Mouse (Mus musculus) forebrain, embryonic 14.5 days (tissue): ENCODE measurements at regions not wholly inside any gene's neighbourhood (a gene's known extent, or its start where the extent isn't known, plus 50 kb on each side); places are given as distances from the start of the nearest gene placed in this dataset.

Experiments
- ATAC-seq: fragments of 200-750 bp; cut with Nextera tagmentation; 2 replicates; pipeline ENCODE4 v1.8.0; 2017; ENCODE audit warnings: mild to moderate bottlenecking, moderate library complexity
- DNase-seq: peaks from one replicate; pipeline ENCODE4 v3.0.0-alpha.2; 2015; ENCODE audit warnings: low spot score
- H3K27ac ChIP-seq: fragments of 300-500 bp; sonication (generic); 2 replicates; pipeline ENCODE4 v1.5.1; 2014; ENCODE audit warnings: low read depth, mild to moderate bottlenecking, control low read depth, low read length, moderate library complexity
- H3K27me3 ChIP-seq: fragments of 300-500 bp; sonication (generic); replicated peaks from 2 replicates; pipeline ENCODE4 v1.6.1; 2014; ENCODE audit warnings: low read length, control low read depth, mixed read lengths; ENCODE audit not compliant: control insufficient read depth, insufficient read depth
- H3K36me3 ChIP-seq: fragments of 300-500 bp; sonication (generic); 2 replicates; pipeline ENCODE4 v1.6.1; 2014; ENCODE audit warnings: low read length, control low read depth; ENCODE audit not compliant: control insufficient read depth, insufficient read depth
- H3K4me1 ChIP-seq: fragments of 300-500 bp; sonication (generic); 2 replicates; pipeline ENCODE4 v1.6.1; 2014; ENCODE audit warnings: antibody characterized with exemption, low read length, control low read depth; ENCODE audit not compliant: control insufficient read depth, insufficient read depth
- H3K4me2 ChIP-seq: fragments of 300-500 bp; sonication (generic); 2 replicates; pipeline ENCODE4 v1.6.1; 2014; ENCODE audit warnings: mild to moderate bottlenecking, control low read depth, low read length
- H3K4me3 ChIP-seq: fragments of 300-500 bp; sonication (generic); 2 replicates; pipeline ENCODE4 v1.5.1; 2014; ENCODE audit warnings: low read depth, low read length, control low read depth
- H3K9ac ChIP-seq: fragments of 300-500 bp; sonication (generic); 2 replicates; pipeline ENCODE4 v1.6.1; 2014; ENCODE audit warnings: mild to moderate bottlenecking, low read length, control low read depth, moderate library complexity
- H3K9me3 ChIP-seq: fragments of 300-500 bp; sonication (generic); replicated peaks from 2 replicates; pipeline ENCODE4 v1.6.1; 2016; ENCODE audit warnings: low read length, control low read depth, mixed read lengths; ENCODE audit not compliant: control insufficient read depth
- WGBS: fragments of 180-500 bp; shearing (Covaris S2); extraction: QIAGEN DNeasy Blood & Tissue Kit; methylation state at CpG from one replicate; pipeline ENCODE4 v1.1.7; 2014; 5-methylcytosine and 5-hydroxymethylcytosine counted together

GRCm38 (mm10) chr10:126793136-126793535 lies 108.0 kb downstream of the Atp23 start:
- H3K9ac ChIP-seq: no peak overlapping the region
- WGBS: 44% methylated on average over 3 of the region's 3 CpGs
- no peaks in the 10 kb centered on the region for H3K4me1 ChIP-seq
- no peaks in the 10 kb centered on the region for H3K9me3 ChIP-seq
- DNase-seq (no peak), ATAC-seq (no peak)
- H3K27me3 ChIP-seq: no peaks in the 10 kb centered on the region
- no peak overlapping the region for H3K4me3 ChIP-seq
- H3K4me2 ChIP-seq: no peak overlapping the region
- no peaks in the 10 kb centered on the region for H3K36me3 ChIP-seq
- H3K27ac ChIP-seq: no peak overlapping the region

- Histone ChIP-seq H3K4me3 (no peak overlapping the region), H3K4me1 (no peaks in the 10 kb centered on the region), H3K4me2 (no peak overlapping the region), H3K27ac (no peak overlapping the region), H3K27me3 (no peaks in the 10 kb centered on the region), H3K9ac (no peak overlapping the region), H3K36me3 (no peaks in the 10 kb centered on the region), H3K9me3 (no peaks in the 10 kb centered on the region)
- ATAC-seq: 0 out of 2 replicates have a peak, but pooled peaks have one; percentile 18
- WGBS: 30% methylated on average over 10 of the region's 10 CpGs
- DNase-seq: peak; percentile 18
Measured at GRCm38 (mm10) chr10:126792371-126792835, 108.8 kb downstream of the Atp23 start.

DNA sequence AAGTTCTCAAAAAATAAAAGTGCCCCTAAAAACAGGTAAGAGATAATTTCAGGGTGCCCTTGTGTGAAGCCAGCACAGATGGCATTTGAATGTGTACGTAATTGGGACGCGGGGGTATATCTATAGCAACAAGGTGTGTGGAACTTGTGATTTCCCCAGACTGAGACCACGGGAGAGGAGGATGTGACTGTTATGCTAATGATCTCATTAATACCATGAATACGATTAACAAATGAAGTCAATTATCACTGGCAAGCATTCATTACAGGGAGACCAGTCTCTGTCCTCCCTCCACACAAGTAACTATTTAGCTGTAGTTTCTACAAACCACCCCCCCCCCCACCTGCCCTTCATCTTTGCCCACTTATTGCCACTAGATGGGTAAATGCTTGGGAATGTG lies 112.9 kb downstream of the Atp23 start:
- no peaks in the 10 kb centered on the region for H3K9me3 ChIP-seq
- H3K27ac ChIP-seq: no peak overlapping the region
- no peak overlapping the region for H3K4me2 ChIP-seq
- 43% methylated on average over 5 of the region's 5 CpGs for WGBS
- DNase-seq (peak; percentile 43), ATAC-seq (peak; percentile 32; the same call in 1 of the 2 replicates)
- no peaks in the 10 kb centered on the region for H3K27me3 ChIP-seq
- no peaks in the 10 kb centered on the region for H3K36me3 ChIP-seq
- no peak overlapping the region for H3K4me3 ChIP-seq
- H3K9ac ChIP-seq: no peak overlapping the region
- no peaks in the 10 kb centered on the region for H3K4me1 ChIP-seq

DNA sequence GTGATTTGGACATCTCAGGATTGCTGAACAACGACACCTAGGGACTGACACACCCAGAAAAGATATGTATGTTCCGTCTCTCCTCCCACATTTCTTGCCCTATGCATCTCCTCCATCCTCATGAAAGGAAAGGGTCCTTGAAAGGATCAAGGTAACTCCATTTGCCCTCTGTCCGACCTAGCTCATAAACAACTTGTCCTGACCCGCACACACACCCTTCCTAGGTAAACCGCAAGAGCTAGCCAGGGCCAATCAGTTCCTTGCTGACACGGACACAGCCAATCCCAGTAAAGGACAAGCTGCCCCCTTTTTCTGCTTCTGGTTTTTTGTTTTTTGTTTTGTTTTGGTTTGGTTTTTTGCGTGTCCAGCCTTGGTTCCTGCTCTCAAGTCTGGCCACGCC lies 118.0 kb downstream of the Atp23 start:
- Histone ChIP-seq H3K4me1 (no peaks in the 10 kb centered on the region), H3K27me3 (no peaks in the 10 kb centered on the region), H3K36me3 (no peaks in the 10 kb centered on the region), H3K4me2 (no peak overlapping the region), H3K9me3 (no peaks in the 10 kb centered on the region), H3K4me3 (no peak overlapping the region), H3K9ac (no peak overlapping the region), H3K27ac (no peak overlapping the region)
- DNase-seq: no peak
- 91% methylated on average over 8 of the region's 8 CpGs for WGBS
- no peak for ATAC-seq

GRCm38 (mm10) chr10:126776603-126777002 lies 124.6 kb downstream of the Atp23 start:
- no peak overlapping the region for H3K4me2 ChIP-seq
- DNase-seq: no peak
- no peak overlapping the region for H3K9ac ChIP-seq
- H3K4me3 ChIP-seq: no peak overlapping the region
- ATAC-seq: no peak
- H3K4me1 ChIP-seq: no peaks in the 10 kb centered on the region
- H3K27ac ChIP-seq: no peak overlapping the region
- WGBS: 87% methylated on average over 3 of the region's 3 CpGs
- no peaks in the 10 kb centered on the region for H3K36me3 ChIP-seq
- no peaks in the 10 kb centered on the region for H3K9me3 ChIP-seq
- no peaks in the 10 kb centered on the region for H3K27me3 ChIP-seq

DNA sequence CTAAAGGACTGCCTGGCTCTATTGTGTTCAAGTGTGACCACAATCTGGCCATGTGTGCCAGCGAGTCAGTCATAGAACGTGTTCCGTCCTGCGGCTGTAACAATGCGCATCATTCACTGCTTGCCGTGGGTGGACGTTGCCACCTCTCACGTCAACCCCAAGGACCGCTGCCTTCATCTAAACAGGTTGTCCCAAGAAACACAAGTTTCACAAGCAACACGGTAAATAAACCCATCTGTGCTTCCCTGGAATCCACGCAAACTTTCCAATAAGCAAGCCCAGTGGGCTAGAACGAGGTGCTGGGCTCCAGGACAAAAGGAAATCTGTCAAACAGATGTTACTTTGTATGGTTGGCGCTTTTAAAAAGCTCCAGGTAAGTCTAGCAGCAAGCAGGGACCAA lies 125.2 kb downstream of the Atp23 start:
- no peaks in the 10 kb centered on the region for H3K36me3 ChIP-seq
- H3K4me1 ChIP-seq: no peaks in the 10 kb centered on the region
- no peak overlapping the region for H3K4me3 ChIP-seq
- no peak overlapping the region for H3K27ac ChIP-seq
- ATAC-seq (peak; percentile 48; the same call in 1 of the 2 replicates), DNase-seq (peak; percentile 36)
- H3K4me2 ChIP-seq: no peak overlapping the region
- H3K9me3 ChIP-seq: no peaks in the 10 kb centered on the region
- WGBS: 65% methylated on average over 13 of the region's 13 CpGs
- no peak overlapping the region for H3K9ac ChIP-seq
- H3K27me3 ChIP-seq: no peaks in the 10 kb centered on the region

- no peak for ATAC-seq
- Histone ChIP-seq H3K9me3 (no peaks in the 10 kb centered on the region), H3K4me2 (no peak overlapping the region), H3K9ac (no peak overlapping the region), H3K27ac (no peak overlapping the region), H3K4me3 (no peak overlapping the region), H3K27me3 (no peaks in the 10 kb centered on the region), H3K36me3 (no peaks in the 10 kb centered on the region), H3K4me1 (no peaks in the 10 kb centered on the region)
- DNase-seq: no peak
- 94% methylated on average over 6 of the region's 6 CpGs for WGBS
Measured at GRCm38 (mm10) chr10:126770446-126771020, 130.6 kb downstream of the Atp23 start.

GRCm38 (mm10) chr10:126765648-126766047 lies 135.5 kb downstream of the Atp23 start:
- Histone ChIP-seq H3K4me1 (no peaks in the 10 kb centered on the region), H3K4me3 (no peak overlapping the region), H3K9me3 (no peaks in the 10 kb centered on the region), H3K4me2 (no peak overlapping the region), H3K27ac (no peak overlapping the region), H3K27me3 (no peaks in the 10 kb centered on the region), H3K9ac (no peak overlapping the region), H3K36me3 (no peaks in the 10 kb centered on the region)
- ATAC-seq (no peak), DNase-seq (no peak)
- WGBS: 77% methylated on average over 2 of the region's 2 CpGs

GRCm38 (mm10) chr10:126764740-126765139 lies 136.4 kb downstream of the Atp23 start:
- H3K36me3 ChIP-seq: no peaks in the 10 kb centered on the region
- ATAC-seq: no peak
- no peaks in the 10 kb centered on the region for H3K27me3 ChIP-seq
- H3K4me1 ChIP-seq: no peaks in the 10 kb centered on the region
- DNase-seq: no peak
- no peak overlapping the region for H3K27ac ChIP-seq
- no peak overlapping the region for H3K4me3 ChIP-seq
- no peaks in the 10 kb centered on the region for H3K9me3 ChIP-seq
- 77% methylated on average over 8 of the region's 8 CpGs for WGBS
- H3K4me2 ChIP-seq: no peak overlapping the region
- H3K9ac ChIP-seq: no peak overlapping the region
